Mouse (Mus musculus): ENCODE results near the gene Dnah2.

- no peak for TF ChIP-seq CTCF (conservative IDR thresholded peaks at IDR 0.05 in 1 of 2, IDR thresholded peaks at IDR 0.05 in 1 of 2; ENCODE audit: low read depth in 2 of 2, low read length in 2 of 2)
- TF ChIP-seq MAZ (IDR thresholded peaks at IDR 0.05; ENCODE audit: low read depth, low read length): no peak
- TF ChIP-seq EP300 (IDR thresholded peaks at IDR 0.05; ENCODE audit: low read length): no peak
- TF ChIP-seq POLR2A (IDR thresholded peaks at IDR 0.05; ENCODE audit: low read depth, low read length): no peak
- TF ChIP-seq JUND (conservative IDR thresholded peaks at IDR 0.05; ENCODE audit: low read depth, low read length): no peak
- no peak for TF ChIP-seq RCOR1 (conservative IDR thresholded peaks at IDR 0.05; ENCODE audit: low read depth, low read length)
- TF ChIP-seq ZMIZ1 (IDR thresholded peaks at IDR 0.05; ENCODE audit: low read depth, low read length): no peak
- TF ChIP-seq NRF1 (IDR thresholded peaks at IDR 0.05; ENCODE audit: low read depth, low read length): no peak
- TF ChIP-seq E2F4 (IDR thresholded peaks at IDR 0.05; ENCODE audit: insufficient replicate concordance, low read depth, low read length): no peak
- TF ChIP-seq ZNF384 (IDR thresholded peaks at IDR 0.05; ENCODE audit: low read depth, low read length): no peak
- no peak for TF ChIP-seq SIN3A (IDR thresholded peaks at IDR 0.05; ENCODE audit: low read length)
- TF ChIP-seq MYC (IDR thresholded peaks at IDR 0.05; ENCODE audit: low read depth, low read length): no peak
- TF ChIP-seq KAT2A (IDR thresholded peaks at IDR 0.05; ENCODE audit: insufficient replicate concordance, low read length): no peak
Observed at GRCm38 (mm10) chr11:69523651-69524050, 25.3 kb downstream of the Dnah2 start.
